In the genomic region with DNA sequence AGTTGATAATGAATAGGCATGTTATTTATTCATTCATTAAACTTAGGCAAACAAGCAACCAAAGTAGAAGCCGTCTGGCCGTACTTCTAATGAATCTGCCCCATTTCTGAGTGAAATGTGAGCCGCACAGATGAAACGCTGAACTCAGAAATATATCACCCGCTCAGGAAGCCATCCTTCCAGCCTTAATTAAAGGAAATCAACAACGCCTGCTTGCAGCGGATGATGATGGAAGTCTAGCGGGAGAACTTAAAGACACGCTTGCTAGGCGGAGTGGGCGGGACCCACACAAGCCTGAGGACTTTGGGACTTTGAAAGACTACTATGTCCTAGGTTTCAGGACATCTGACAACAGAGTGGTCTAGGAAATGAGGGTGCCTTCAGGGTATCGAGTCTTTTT, we compare ENCODE assay signal across 19 mouse cellular contexts.
"Had no signal": no experiment of that assay in that cellular context is flagged by ENCODE, and none has a peak within 500 bp of the region (broad histone marks: within the 10 kb centered on the region; RNA-seq: fewer than 3 reads in every experiment).

No protein-coding gene starts in this region.

- H3K9me3 ChIP-seq: midbrain, embryonic 10.5 days; midbrain, embryonic 12.5 days; neural tube, embryonic 13.5 days; neural tube, embryonic 15.5 days; stomach, embryonic 15.5 days had no signal

- H3K4me3 ChIP-seq: midbrain, embryonic 10.5 days; midbrain, embryonic 12.5 days; myocyte; neural tube, embryonic 13.5 days; neural tube, embryonic 15.5 days; stomach, embryonic 15.5 days had no signal

- DNase-seq: lung, adult 18-20 months; lung, embryonic 14.5 days; lung, postnatal 10 days; lung, postnatal 4 days; midbrain, embryonic 14.5 days; retina, postnatal 1 day; right cerebral cortex, adult 18-20 months; right cerebral cortex, postnatal 25 days; thymus, adult 2 months; thymus, postnatal 25 days; thymus, postnatal 4 days had no signal

- H3K9ac ChIP-seq: lung, embryonic 14.5 days; midbrain, embryonic 12.5 days; neural tube, embryonic 13.5 days; neural tube, embryonic 15.5 days; stomach, embryonic 15.5 days had no signal

- H3K36me3 ChIP-seq: midbrain, embryonic 10.5 days; midbrain, embryonic 12.5 days; neural tube, embryonic 13.5 days; neural tube, embryonic 15.5 days; stomach, embryonic 15.5 days had no signal

- H3K4me2 ChIP-seq: lung, embryonic 14.5 days; midbrain, embryonic 12.5 days; neural tube, embryonic 13.5 days; neural tube, embryonic 15.5 days; stomach, embryonic 15.5 days had no signal

- H3K4me1 ChIP-seq: stomach, embryonic 15.5 days had no signal

- H3K27ac ChIP-seq: midbrain, embryonic 10.5 days; midbrain, embryonic 12.5 days; neural tube, embryonic 13.5 days; neural tube, embryonic 15.5 days; stomach, embryonic 15.5 days; stomach, postnatal 0 days had no signal

- ATAC-seq: midbrain, embryonic 16.5 days had no signal

- H3K27me3 ChIP-seq: midbrain, embryonic 12.5 days; neural tube, embryonic 13.5 days; neural tube, embryonic 15.5 days; stomach, embryonic 15.5 days had no signal
